ENCODE assay signal across 28 mouse cellular contexts in the genomic region with DNA sequence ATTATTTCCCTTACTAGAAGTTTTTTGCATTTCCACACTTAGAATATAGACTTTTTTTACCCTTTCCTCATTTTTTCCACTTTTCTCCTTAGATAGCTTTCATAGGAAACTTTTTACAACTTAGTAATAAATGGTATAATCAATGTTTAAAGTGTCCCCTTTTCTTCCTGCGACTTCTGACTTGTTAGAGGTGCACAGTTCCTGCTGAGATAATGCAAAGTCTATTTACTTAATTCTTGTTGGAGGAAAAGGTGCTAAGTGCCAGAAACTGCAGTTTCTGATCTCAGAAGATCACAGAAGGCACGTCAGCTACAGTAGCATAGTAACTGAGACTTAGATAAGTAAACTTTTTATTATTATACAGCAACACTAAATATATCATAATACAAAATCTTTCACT.
"Had no signal": no experiment of that assay in that cellular context is flagged by ENCODE, and none has a peak within 500 bp of the region (broad histone marks: within the 10 kb centered on the region; RNA-seq: fewer than 3 reads in every experiment).

No protein-coding gene starts in this region.

- H3K27ac ChIP-seq: embryonic facial prominence, embryonic 10.5 days; embryonic facial prominence, embryonic 12.5 days; embryonic facial prominence, embryonic 13.5 days; embryonic facial prominence, embryonic 15.5 days; forebrain, embryonic 12.5 days; forebrain, embryonic 13.5 days; forebrain, embryonic 15.5 days; gastrocnemius, adult 2 months; heart, adult 2 months had no signal

- H3K36me3 ChIP-seq: embryonic facial prominence, embryonic 10.5 days; embryonic facial prominence, embryonic 12.5 days; embryonic facial prominence, embryonic 13.5 days; embryonic facial prominence, embryonic 15.5 days; forebrain, embryonic 12.5 days; forebrain, embryonic 15.5 days had no signal

- H3K4me1 ChIP-seq: embryonic facial prominence, embryonic 10.5 days; embryonic facial prominence, embryonic 12.5 days; embryonic facial prominence, embryonic 13.5 days; embryonic facial prominence, embryonic 15.5 days; forebrain, embryonic 12.5 days; forebrain, embryonic 13.5 days; forebrain, embryonic 15.5 days had no signal

- H3K9me3 ChIP-seq: embryonic facial prominence, embryonic 10.5 days; embryonic facial prominence, embryonic 12.5 days; embryonic facial prominence, embryonic 13.5 days; embryonic facial prominence, embryonic 15.5 days; forebrain, embryonic 12.5 days; forebrain, embryonic 13.5 days; forebrain, embryonic 15.5 days had no signal

- H3K9ac ChIP-seq: embryonic facial prominence, embryonic 12.5 days; embryonic facial prominence, embryonic 13.5 days; embryonic facial prominence, embryonic 15.5 days; forebrain, embryonic 12.5 days; forebrain, embryonic 13.5 days; forebrain, embryonic 15.5 days; forebrain, postnatal 0 days had no signal

- H3K4me2 ChIP-seq: embryonic facial prominence, embryonic 12.5 days; embryonic facial prominence, embryonic 13.5 days; embryonic facial prominence, embryonic 15.5 days; forebrain, embryonic 12.5 days; forebrain, embryonic 13.5 days; forebrain, embryonic 15.5 days had no signal

- DNase-seq: cerebellum, adult 2 months; cerebellum, adult 8-10 months; cerebellum, adult 9-10 months; cerebellum, adult 9-11 months; cerebellum, postnatal 10 days; cerebellum, postnatal 14 days; cerebellum, postnatal 25 days; cerebellum, postnatal 36 days; embryo, embryonic 11 days; forebrain, postnatal 0 days; gastrocnemius, adult 2 months; gastrocnemius, postnatal 10 days; gastrocnemius, postnatal 14 days; gastrocnemius, postnatal 25 days; gastrocnemius, postnatal 36 days; heart, adult 11 months; heart, adult 18-20 months; heart, adult 2 months had no signal

- H3K4me3 ChIP-seq: embryonic facial prominence, embryonic 10.5 days; embryonic facial prominence, embryonic 12.5 days; embryonic facial prominence, embryonic 13.5 days; embryonic facial prominence, embryonic 15.5 days; erythroblast, embryonic 14.5 days; forebrain, embryonic 12.5 days; forebrain, embryonic 13.5 days; forebrain, embryonic 15.5 days; gastrocnemius, adult 2 months; heart, adult 2 months had no signal

- H3K27me3 ChIP-seq: embryonic facial prominence, embryonic 12.5 days; embryonic facial prominence, embryonic 13.5 days; embryonic facial prominence, embryonic 15.5 days; forebrain, embryonic 12.5 days; forebrain, embryonic 13.5 days; forebrain, embryonic 15.5 days had no signal

- ATAC-seq: forebrain, embryonic 13.5 days; forebrain, embryonic 14.5 days; forebrain, embryonic 15.5 days; forebrain, embryonic 16.5 days; forebrain, postnatal 0 days had no signal
